Mouse (Mus musculus) heart, postnatal 14 days (tissue): ENCODE data around the gene Lrsam1. TPM values are rescaled to one million over a fixed set of nuclear protein-coding genes. Genes with fewer than 3 reads are reported as not detected.

Source experiments
- DNase-seq, 2 experiments: peaks; one replicate each; pipeline ENCODE4 v3.0.0; 2021 to 2022
- intact Hi-C: fragments of 180-260 bp; cut with DNase I; formaldehyde crosslinking; loops from one replicate; pipeline ENCODE4 v1.15.1; 2025
- total RNA-seq, 2 experiments: library from RNA; stranded (reverse); gene quantifications; 2 replicates each; pipeline ENCODE4 v1.2.3; 2021

Gene Lrsam1
- total RNA-seq, 2 experiments from 2014 or later, result 12.0 to 13.4 TPM

GRCm38 (mm10) chr2:32876490-32877302 is 84.7 kb downstream of the Lrsam1 start:
- DNase-seq, result peak in 1 of 2 experiments; percentile 33
- intact Hi-C loops, result no loop called here

GRCm38 (mm10) chr2:32875675-32876489 is 85.5 kb downstream of the Lrsam1 start, which contains the start of gene Fam129b:
Gene Fam129b, plus strand, starts transcription at chr2:32876114.
- DNase-seq, result peak; percentile 90 to 92
- intact Hi-C loops, result loop anchor here (2.0 kb wide), 1 partner anchor 37 kb away; no protein-coding TSS in a partner anchor

Other genes starting within 250 kb of the Lrsam1 start
- 10 to 100 TPM; 30.7 to 31.3 TPM for gene Cdk9, start 248.5 kb downstream of the Lrsam1 start, total RNA-seq
- 10 to 100 TPM; 37.4 to 39.4 TPM for gene Sh2d3c, start 240.6 kb downstream of the Lrsam1 start, total RNA-seq
- gene 6330409D20Rik, start 220.6 kb downstream of the Lrsam1 start, total RNA-seq, result not detected
- gene Tor2a, start 204.4 kb downstream of the Lrsam1 start, total RNA-seq, result 10 to 100 TPM; 10.7 to 12.1 TPM
- under 1 TPM; 0.07 to 0.24 TPM for gene Ttc16, start 186.0 kb downstream of the Lrsam1 start, total RNA-seq
- 1 to 10 TPM; 2.9 to 3.7 TPM for gene Ptrh1, start 185.8 kb downstream of the Lrsam1 start, total RNA-seq
- gene Cfap157, start 177.2 kb downstream of the Lrsam1 start, total RNA-seq, result under 1 TPM; 0.17 to 0.24 TPM
- 10 to 100 TPM; 19.5 to 22.7 TPM for gene Stxbp1, start 114.4 kb downstream of the Lrsam1 start, total RNA-seq
- 10 to 100 TPM; 31.2 to 33.4 TPM for gene Fam129b, start 85.5 kb downstream of the Lrsam1 start, total RNA-seq
- 10 to 100 TPM; 66.3 to 75.0 TPM for gene Rpl12, start 55 bp downstream of the Lrsam1 start, total RNA-seq
- gene Slc2a8, start 20.5 kb upstream of the Lrsam1 start, total RNA-seq, result 10 to 100 TPM; 12.9 to 16.3 TPM
- gene Garnl3, start 170.0 kb upstream of the Lrsam1 start, total RNA-seq, result 1 to 10 TPM; 4.1 to 4.2 TPM